Mouse (Mus musculus) neural tube, embryonic 10.5 days (tissue): ENCODE results near the gene Stoml3.

ENCODE experiments used
- DNase-seq: peaks from one replicate; pipeline ENCODE4 v3.0.0-alpha.2; 2017; ENCODE audit warnings: low spot score; ENCODE audit errors: extremely low spot score

The Stoml3 gene

GRCm38 (mm10) chr3:53488353-53488752, at the start of gene Stoml3:
TSS of gene Stoml3 (plus strand) at chr3:53488653.
- no peak for DNase-seq

- DNase-seq = no peak
These were observed 42.9 kb upstream of the Stoml3 start for GRCm38 (mm10) chr3:53445540-53445939.

- DNase-seq = no peak
These were observed 41.7 kb upstream of the Stoml3 start for GRCm38 (mm10) chr3:53446801-53447200.

- DNase-seq = no peak
These were observed 40.2 kb upstream of the Stoml3 start for GRCm38 (mm10) chr3:53448208-53448607.

GRCm38 (mm10) chr3:53450666-53451065, 37.8 kb upstream of the Stoml3 start:
- no peak for DNase-seq

- DNase-seq = no peak
These were observed 36.1 kb upstream of the Stoml3 start for GRCm38 (mm10) chr3:53452351-53452750.

GRCm38 (mm10) chr3:53453346-53453745, 35.1 kb upstream of the Stoml3 start:
- no peak for DNase-seq

- no peak for DNase-seq
These were observed 34.4 kb upstream of the Stoml3 start for GRCm38 (mm10) chr3:53454005-53454404.

GRCm38 (mm10) chr3:53454561-53454960, 33.9 kb upstream of the Stoml3 start:
- DNase-seq = no peak

- no peak for DNase-seq
These were observed 33.5 kb upstream of the Stoml3 start for GRCm38 (mm10) chr3:53454984-53455383.

- DNase-seq = no peak
These were observed 30.7 kb upstream of the Stoml3 start for GRCm38 (mm10) chr3:53457750-53458149.

- no peak for DNase-seq
These were observed 28.3 kb upstream of the Stoml3 start for GRCm38 (mm10) chr3:53460106-53460505.

GRCm38 (mm10) chr3:53462701-53463045, 25.8 kb upstream of the Stoml3 start:
- DNase-seq = no peak

GRCm38 (mm10) chr3:53463046-53463764, 25.2 kb upstream of the Stoml3 start, which contains the start of the genes Nhlrc3 and Proser1:
TSS of gene Nhlrc3 (minus strand) at chr3:53463332.
TSS of gene Proser1 (plus strand) at chr3:53463666.
- DNase-seq = peak; percentile 91

GRCm38 (mm10) chr3:53463765-53464114, 24.7 kb upstream of the Stoml3 start:
- no peak for DNase-seq

- DNase-seq = peak; percentile 33
These were observed 24.2 kb upstream of the Stoml3 start for GRCm38 (mm10) chr3:53464146-53464698.

- DNase-seq = no peak
These were observed 23.1 kb upstream of the Stoml3 start for GRCm38 (mm10) chr3:53465330-53465729.

GRCm38 (mm10) chr3:53466481-53466880, 22.0 kb upstream of the Stoml3 start:
- no peak for DNase-seq

- DNase-seq = no peak
These were observed 21.1 kb upstream of the Stoml3 start for GRCm38 (mm10) chr3:53467356-53467755.

GRCm38 (mm10) chr3:53469650-53470049, 18.8 kb upstream of the Stoml3 start:
- no peak for DNase-seq

- no peak for DNase-seq
These were observed 16.4 kb upstream of the Stoml3 start for GRCm38 (mm10) chr3:53472061-53472460.

- DNase-seq = no peak
These were observed 14.3 kb upstream of the Stoml3 start for GRCm38 (mm10) chr3:53474179-53474578.

- no peak for DNase-seq
These were observed 12.6 kb upstream of the Stoml3 start for GRCm38 (mm10) chr3:53475889-53476288.
